Mouse (Mus musculus): ENCODE measurements around the gene Ophn1. TPM values are rescaled to one million over a fixed set of nuclear protein-coding genes. Genes with fewer than 3 reads are reported as not detected.

The Ophn1 gene
- polyA plus RNA-seq (2015; fragmentation: Nextera tagmentation; extraction: Ambion mirVana), result 12.6 TPM in 2 replicates

GRCm38 (mm10) chrX:98890406-98891116, at the start of gene Ophn1:
Gene Ophn1, minus strand, starts transcription at chrX:98891025.
- Histone ChIP-seq H3K4me1 (ENCODE audit: control insufficient read depth, insufficient read depth, low read length) (no peaks in the 10 kb centered on the region), H3K4me3 (replicated peaks; ENCODE audit: low read length) (peak within 1 kb of the TSS; percentile 58), H3K9me3 (replicated peaks; ENCODE audit: control insufficient read depth, low read length) (no peaks in the 10 kb centered on the region), H3K27ac (ENCODE audit: low read length) (peak within 1 kb of the TSS; percentile 69), H3K9ac (ENCODE audit: low read length) (peak within 1 kb of the TSS; percentile 68), H3K27me3 (ENCODE audit: control insufficient read depth, insufficient read depth, low read length) (no peaks in the 10 kb centered on the region; the same call in 1 of the 2 replicates), H3K4me2 (ENCODE audit: low read depth, low read length) (peak within 1 kb of the TSS; percentile 59), H3K36me3 (ENCODE audit: control insufficient read depth, insufficient read depth, low read length) (no peaks in the 10 kb centered on the region)
- ATAC-seq (ENCODE audit: insufficient read depth, low FRiP score), result peak; percentile 91
- WGBS, result 14% methylated on average over 48 of the region's 48 CpGs

- peak; percentile 88 for ATAC-seq (ENCODE audit: insufficient read depth, low FRiP score)
- 13% methylated on average over 57 of the region's 57 CpGs for WGBS
- H3K27me3 ChIP-seq (ENCODE audit: control insufficient read depth, insufficient read depth, low read length), result no peaks in the 10 kb centered on the region
Measured at GRCm38 (mm10) chrX:98937555-98938294, 46.9 kb upstream of the Ophn1 start.

GRCm38 (mm10) chrX:98936707-98937554, 46.1 kb upstream of the Ophn1 start:
- 10% methylated on average over 66 of the region's 66 CpGs for WGBS
- peak overlapping the region; percentile 78 for H3K9ac ChIP-seq (ENCODE audit: low read length)
- H3K4me3 ChIP-seq (replicated peaks; ENCODE audit: low read length), result peak overlapping the region; percentile 67
- H3K27ac ChIP-seq (ENCODE audit: low read length), result peak overlapping the region; percentile 97
- H3K4me1 ChIP-seq (ENCODE audit: control insufficient read depth, insufficient read depth, low read length), result no peaks in the 10 kb centered on the region
- no peaks in the 10 kb centered on the region for H3K27me3 ChIP-seq (ENCODE audit: control insufficient read depth, insufficient read depth, low read length)
- H3K36me3 ChIP-seq (ENCODE audit: control insufficient read depth, insufficient read depth, low read length), result no peaks in the 10 kb centered on the region
- peak overlapping the region; percentile 57 for H3K4me2 ChIP-seq (ENCODE audit: low read depth, low read length)
- ATAC-seq (ENCODE audit: insufficient read depth, low FRiP score), result peak; percentile 93
- no peaks in the 10 kb centered on the region for H3K9me3 ChIP-seq (replicated peaks; ENCODE audit: control insufficient read depth, low read length)

More at GRCm38 (mm10) chrX:98937555-98938294, 46.9 kb upstream of the Ophn1 start:
- Histone ChIP-seq H3K4me3 (replicated peaks; ENCODE audit: low read length) (peak overlapping the region; percentile 67), H3K9me3 (replicated peaks; ENCODE audit: control insufficient read depth, low read length) (no peaks in the 10 kb centered on the region), H3K4me1 (ENCODE audit: control insufficient read depth, insufficient read depth, low read length) (no peaks in the 10 kb centered on the region), H3K9ac (ENCODE audit: low read length) (peak overlapping the region; percentile 78), H3K27ac (ENCODE audit: low read length) (peak overlapping the region; percentile 97), H3K4me2 (ENCODE audit: low read depth, low read length) (peak overlapping the region; percentile 57), H3K36me3 (ENCODE audit: control insufficient read depth, insufficient read depth, low read length) (no peaks in the 10 kb centered on the region)

DNA sequence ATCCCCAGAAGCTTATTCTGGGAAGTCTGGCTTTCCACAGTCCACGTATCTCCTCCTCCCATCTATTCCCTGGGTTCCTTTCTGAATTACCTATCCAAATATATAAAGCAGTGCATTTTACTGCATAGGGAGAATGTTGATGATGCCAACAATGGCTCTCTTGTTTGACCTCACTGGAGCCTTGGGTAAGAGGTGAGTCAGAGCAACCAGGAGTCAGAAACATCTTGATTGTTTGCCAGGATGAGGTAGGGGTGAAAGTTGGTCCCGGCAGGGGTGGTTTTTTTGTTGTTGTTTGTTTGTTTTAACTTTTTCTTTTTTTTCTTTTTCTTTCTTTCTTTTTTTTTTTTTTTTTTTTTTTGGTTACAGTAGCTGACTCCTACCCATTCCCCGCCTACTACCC, 45.3 kb upstream of the Ophn1 start, which contains the start of gene Yipf6:
TSS of gene Yipf6 (plus strand) at position 216 of the 400 bp plus-strand sequence.
- peak within 1 kb of the TSS; percentile 78 for H3K9ac ChIP-seq (ENCODE audit: low read length)
- 55% methylated on average over 3 of the region's 3 CpGs for WGBS

GRCm38 (mm10) chrX:98919423-98919822, 28.6 kb upstream of the Ophn1 start:
- no peak for ATAC-seq (ENCODE audit: insufficient read depth, low FRiP score)
- H3K9ac ChIP-seq (ENCODE audit: low read length), result no peak overlapping the region
- no peak overlapping the region for H3K4me3 ChIP-seq (replicated peaks; ENCODE audit: low read length)
- no peaks in the 10 kb centered on the region for H3K4me1 ChIP-seq (ENCODE audit: control insufficient read depth, insufficient read depth, low read length)
- H3K4me2 ChIP-seq (ENCODE audit: low read depth, low read length), result no peak overlapping the region
- no peak overlapping the region for H3K27ac ChIP-seq (ENCODE audit: low read length)
- no peaks in the 10 kb centered on the region for H3K9me3 ChIP-seq (replicated peaks; ENCODE audit: control insufficient read depth, low read length)
- H3K27me3 ChIP-seq (ENCODE audit: control insufficient read depth, insufficient read depth, low read length), result no peaks in the 10 kb centered on the region; the same call in 1 of the 2 replicates
- 20% methylated on average over 6 of the region's 6 CpGs for WGBS
- no peaks in the 10 kb centered on the region for H3K36me3 ChIP-seq (ENCODE audit: control insufficient read depth, insufficient read depth, low read length)

More for the DNA sequence above, 45.3 kb upstream of the Ophn1 start, which contains the start of gene Yipf6:
- Histone ChIP-seq H3K27ac (ENCODE audit: low read length) (peak within 1 kb of the TSS; percentile 97), H3K27me3 (ENCODE audit: control insufficient read depth, insufficient read depth, low read length) (no peaks in the 10 kb centered on the region), H3K4me2 (ENCODE audit: low read depth, low read length) (peak within 1 kb of the TSS; percentile 57), H3K36me3 (ENCODE audit: control insufficient read depth, insufficient read depth, low read length) (no peaks in the 10 kb centered on the region), H3K4me3 (replicated peaks; ENCODE audit: low read length) (peak within 1 kb of the TSS; percentile 67), H3K4me1 (ENCODE audit: control insufficient read depth, insufficient read depth, low read length) (no peaks in the 10 kb centered on the region), H3K9me3 (replicated peaks; ENCODE audit: control insufficient read depth, low read length) (no peaks in the 10 kb centered on the region)
- ATAC-seq (ENCODE audit: insufficient read depth, low FRiP score), result no peak

GRCm38 (mm10) chrX:98908910-98909309, 18.1 kb upstream of the Ophn1 start:
- H3K27me3 ChIP-seq (ENCODE audit: control insufficient read depth, insufficient read depth, low read length), result no peaks in the 10 kb centered on the region
- 42% methylated on average over 1 of the region's 1 CpGs for WGBS
- H3K9me3 ChIP-seq (replicated peaks; ENCODE audit: control insufficient read depth, low read length), result no peaks in the 10 kb centered on the region
- no peak overlapping the region for H3K27ac ChIP-seq (ENCODE audit: low read length)
- H3K36me3 ChIP-seq (ENCODE audit: control insufficient read depth, insufficient read depth, low read length), result no peaks in the 10 kb centered on the region
- H3K4me2 ChIP-seq (ENCODE audit: low read depth, low read length), result no peak overlapping the region
- no peak for ATAC-seq (ENCODE audit: insufficient read depth, low FRiP score)
- H3K4me1 ChIP-seq (ENCODE audit: control insufficient read depth, insufficient read depth, low read length), result no peaks in the 10 kb centered on the region
- no peak overlapping the region for H3K4me3 ChIP-seq (replicated peaks; ENCODE audit: low read length)
- H3K9ac ChIP-seq (ENCODE audit: low read length), result no peak overlapping the region

DNA sequence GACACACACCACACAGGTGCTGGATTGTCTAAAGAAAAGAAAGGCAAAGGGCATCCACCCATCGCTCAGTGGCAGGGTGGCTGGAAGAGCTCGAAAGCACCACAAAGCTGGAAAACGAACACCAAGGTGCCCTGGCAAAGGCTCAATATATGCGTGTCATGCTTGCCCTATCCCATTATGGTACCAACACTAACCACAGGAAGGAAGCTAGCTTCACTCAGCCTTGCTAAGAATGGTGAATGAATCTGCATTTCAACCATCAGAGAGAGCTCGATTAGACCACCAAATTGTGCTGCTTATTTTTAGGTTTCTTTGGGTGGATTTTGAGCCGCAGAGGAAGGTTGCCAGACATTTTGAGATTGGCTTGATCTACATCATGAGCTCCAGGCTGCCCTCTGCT, 13.4 kb upstream of the Ophn1 start:
- Histone ChIP-seq H3K4me2 (ENCODE audit: low read depth, low read length) (no peak overlapping the region), H3K4me1 (ENCODE audit: control insufficient read depth, insufficient read depth, low read length) (no peaks in the 10 kb centered on the region), H3K4me3 (replicated peaks; ENCODE audit: low read length) (no peak overlapping the region), H3K36me3 (ENCODE audit: control insufficient read depth, insufficient read depth, low read length) (no peaks in the 10 kb centered on the region), H3K9me3 (replicated peaks; ENCODE audit: control insufficient read depth, low read length) (no peaks in the 10 kb centered on the region), H3K9ac (ENCODE audit: low read length) (no peak overlapping the region), H3K27ac (ENCODE audit: low read length) (no peak overlapping the region), H3K27me3 (ENCODE audit: control insufficient read depth, insufficient read depth, low read length) (no peaks in the 10 kb centered on the region)
- WGBS, result 84% methylated on average over 6 of the region's 6 CpGs
- no peak for ATAC-seq (ENCODE audit: insufficient read depth, low FRiP score)

DNA sequence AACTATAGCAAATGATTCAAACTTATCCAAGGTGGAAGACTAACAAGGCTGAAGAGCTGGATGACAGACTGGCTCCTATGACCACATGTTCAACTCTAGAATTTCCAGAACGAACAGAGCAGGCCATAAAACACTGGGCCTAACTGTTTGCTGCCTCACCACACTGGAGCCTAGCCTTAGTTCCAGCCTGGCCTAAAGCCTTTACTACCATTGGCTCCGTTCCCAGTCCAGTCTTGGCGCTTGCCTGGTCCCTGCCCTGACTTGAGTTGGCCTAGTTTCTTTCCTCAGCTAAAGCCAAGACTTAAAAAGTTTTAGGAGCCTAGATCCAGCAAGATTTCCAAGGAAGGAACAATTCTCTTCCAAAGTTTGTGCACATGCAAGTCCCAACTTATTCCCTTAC, 7.5 kb upstream of the Ophn1 start:
- 64% methylated on average over 3 of the region's 3 CpGs for WGBS
- Histone ChIP-seq H3K4me1 (ENCODE audit: control insufficient read depth, insufficient read depth, low read length) (no peaks in the 10 kb centered on the region), H3K4me3 (replicated peaks; ENCODE audit: low read length) (no peak overlapping the region), H3K27ac (ENCODE audit: low read length) (no peak overlapping the region), H3K9me3 (replicated peaks; ENCODE audit: control insufficient read depth, low read length) (no peaks in the 10 kb centered on the region), H3K9ac (ENCODE audit: low read length) (no peak overlapping the region), H3K4me2 (ENCODE audit: low read depth, low read length) (no peak overlapping the region), H3K27me3 (ENCODE audit: control insufficient read depth, insufficient read depth, low read length) (no peaks in the 10 kb centered on the region), H3K36me3 (ENCODE audit: control insufficient read depth, insufficient read depth, low read length) (no peaks in the 10 kb centered on the region)
- no peak for ATAC-seq (ENCODE audit: insufficient read depth, low FRiP score)
